Mouse (Mus musculus) limb, embryonic 15.5 days (tissue): ENCODE data around the gene Nudt16l1. TPM values are rescaled to one million over a fixed set of nuclear protein-coding genes. Genes with fewer than 3 reads are reported as not detected.

Experiments
- polyA plus RNA-seq: library from polyadenylated mRNA; unstranded; fragments of >200 nt; fragmentation: Nextera tagmentation; extraction: Ambion mirVana; gene quantifications from 2 replicates; pipeline ENCODE4 v1.2.1, GENCODE M21; 2015

Gene Nudt16l1
- polyA plus RNA-seq, 1 experiment from 2014 or later: 151 TPM

Other genes starting within 250 kb of the Nudt16l1 start
- gene Nmral1, start 219.4 kb upstream of the Nudt16l1 start, polyA plus RNA-seq: 48.3 and 54.5 TPM in 2 replicates
- gene Hmox2, start 212.4 kb upstream of the Nudt16l1 start, polyA plus RNA-seq: 99.6 and 106 TPM in 2 replicates
- 81.8 and 90.5 TPM in 2 replicates for gene Cdip1, start 148.5 kb upstream of the Nudt16l1 start, polyA plus RNA-seq
- gene 4930562C15Rik, start 103.3 kb upstream of the Nudt16l1 start, polyA plus RNA-seq: 0.24 and 0.88 TPM in 2 replicates
- gene Ubald1, start 58.4 kb upstream of the Nudt16l1 start, polyA plus RNA-seq: 43.4 and 49.3 TPM in 2 replicates
- 85.9 and 89.9 TPM in 2 replicates for gene Mgrn1, start 52.5 kb upstream of the Nudt16l1 start, polyA plus RNA-seq
- gene Anks3, start 25.4 kb downstream of the Nudt16l1 start, polyA plus RNA-seq: 63.2 and 67.3 TPM in 2 replicates
- gene Sept12, start 59.1 kb downstream of the Nudt16l1 start, polyA plus RNA-seq: not detected in 2 replicates
- 5.3 and 5.8 TPM in 2 replicates for gene Smim22, start 68.5 kb downstream of the Nudt16l1 start, polyA plus RNA-seq
- 45.0 and 51.9 TPM in 2 replicates for gene Rogdi, start 74.8 kb downstream of the Nudt16l1 start, polyA plus RNA-seq
- gene Glyr1, start 111.1 kb downstream of the Nudt16l1 start, polyA plus RNA-seq: 127 and 132 TPM in 2 replicates
- gene Ubn1, start 111.3 kb downstream of the Nudt16l1 start, polyA plus RNA-seq: 16.9 and 19.6 TPM in 2 replicates
- gene Ppl, start 193.7 kb downstream of the Nudt16l1 start, polyA plus RNA-seq: 72.6 and 79.3 TPM in 2 replicates
- gene Sec14l5, start 208.3 kb downstream of the Nudt16l1 start, polyA plus RNA-seq: 0.09 and 0.29 TPM in 2 replicates